Mouse (Mus musculus) heart, adult 2 months (tissue): ENCODE results near the gene Lrrfip1.

Experiments
- CTCF ChIP-seq: fragments of 200-600 bp; IDR thresholded peaks from 2 replicates; pipeline ENCODE4 v1.8.1; 2022; ENCODE audit warnings: antibody characterized with exemption, mild to moderate bottlenecking, moderate library complexity
- EP300 ChIP-seq: fragments of 200-500 bp; IDR thresholded peaks from 2 replicates; pipeline ENCODE4 v1.6.1; 2011; ENCODE audit warnings: low read depth, low read length, control low read depth; ENCODE audit not compliant: insufficient read depth
- POLR2A ChIP-seq: fragments of 200-500 bp; IDR thresholded peaks from 2 replicates; pipeline ENCODE4 v1.6.1; 2011; ENCODE audit warnings: mild to moderate bottlenecking, low read depth, low read length, control low read depth; ENCODE audit not compliant: insufficient read depth

DNA sequence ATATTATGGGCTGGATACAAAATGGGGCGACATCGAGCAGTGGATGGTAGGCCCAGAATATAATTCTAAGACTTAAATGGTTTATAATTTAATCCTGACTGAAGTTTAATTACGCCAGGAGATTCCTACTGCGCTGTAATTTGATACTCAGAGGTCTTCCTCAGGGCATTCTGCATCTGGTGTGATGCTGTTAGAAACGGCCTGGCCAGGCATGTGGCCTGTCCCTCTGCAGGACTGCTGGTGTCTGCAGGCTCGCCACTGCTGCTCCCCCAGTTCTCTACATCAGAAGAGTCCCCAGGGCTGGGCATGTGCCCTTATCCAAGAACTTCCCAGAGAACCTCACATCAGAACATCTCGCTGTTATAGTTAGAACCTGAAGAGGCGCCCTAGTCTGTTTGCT is 78.4 kb downstream of the Lrrfip1 start:
- no peak for TF ChIP-seq CTCF
- TF ChIP-seq POLR2A: no peak
- TF ChIP-seq EP300: no peak
